Mouse (Mus musculus): ENCODE measurements around the gene Gm27027. TPM values are rescaled to one million over a fixed set of nuclear protein-coding genes. Genes with fewer than 3 reads are reported as not detected.

Gm27027 gene
- polyA plus RNA-seq, 2 experiments = 0.43 TPM; not detected in 1

- no peak for DNase-seq (ENCODE audit: low spot score)
These were observed 3.9 kb downstream of the Gm27027 start for GRCm38 (mm10) chr2:93992259-93992658.

GRCm38 (mm10) chr2:93991336-93991735 is 4.8 kb downstream of the Gm27027 start:
- Histone ChIP-seq H3K9ac (ENCODE audit: low read depth, low read length, severe bottlenecking) (no peak overlapping the region), H3K4me2 (replicated peaks; ENCODE audit: low read depth, low read length, severe bottlenecking) (no peak overlapping the region), H3K9me3 (ENCODE audit: control insufficient read depth, low read length) (no peaks in the 10 kb centered on the region), H3K4me1 (ENCODE audit: control insufficient read depth, insufficient read depth, low read length) (no peaks in the 10 kb centered on the region), H3K27me3 (ENCODE audit: control insufficient read depth, insufficient read depth, low read length) (no peaks in the 10 kb centered on the region), H3K27ac (replicated peaks; ENCODE audit: low read depth, low read length) (no peak overlapping the region), H3K36me3 (ENCODE audit: control insufficient read depth, insufficient read depth, low read length) (peaks cover 90% of the 10 kb centered on the region), H3K4me3 (replicated peaks; ENCODE audit: low read length) (no peak overlapping the region)
- TF ChIP-seq POLR2A (IDR thresholded peaks at IDR 0.05; ENCODE audit: borderline replicate concordance, extremely low read depth, insufficient read depth, insufficient read length) = no peak
- ATAC-seq (ENCODE audit: low FRiP score, low read depth) (no peak), DNase-seq (ENCODE audit: low spot score) (no peak)
- WGBS = 83% methylated on average over 3 of the region's 3 CpGs

More at GRCm38 (mm10) chr2:93992259-93992658, 3.9 kb downstream of the Gm27027 start:
- no peak overlapping the region for H3K4me2 ChIP-seq (replicated peaks; ENCODE audit: low read depth, low read length, severe bottlenecking)
- H3K27ac ChIP-seq (replicated peaks; ENCODE audit: low read depth, low read length) = no peak overlapping the region
- H3K36me3 ChIP-seq (ENCODE audit: control insufficient read depth, insufficient read depth, low read length) = peaks cover 86% of the 10 kb centered on the region
- no peak overlapping the region for H3K9ac ChIP-seq (ENCODE audit: low read depth, low read length, severe bottlenecking)
- no peak overlapping the region for H3K4me3 ChIP-seq (replicated peaks; ENCODE audit: low read length)
- WGBS = 70% methylated on average over 5 of the region's 5 CpGs
- H3K27me3 ChIP-seq (ENCODE audit: control insufficient read depth, insufficient read depth, low read length) = no peaks in the 10 kb centered on the region
- no peaks in the 10 kb centered on the region for H3K4me1 ChIP-seq (ENCODE audit: control insufficient read depth, insufficient read depth, low read length)
- ATAC-seq (ENCODE audit: low FRiP score, low read depth) = no peak
- no peak for TF ChIP-seq POLR2A (IDR thresholded peaks at IDR 0.05; ENCODE audit: borderline replicate concordance, extremely low read depth, insufficient read depth, insufficient read length)
- H3K9me3 ChIP-seq (ENCODE audit: control insufficient read depth, low read length) = no peaks in the 10 kb centered on the region

GRCm38 (mm10) chr2:93988440-93988839 is 7.7 kb downstream of the Gm27027 start:
- ATAC-seq (ENCODE audit: low FRiP score, low read depth) = no peak
- DNase-seq (ENCODE audit: low spot score) = no peak
- no peak overlapping the region for H3K27ac ChIP-seq (replicated peaks; ENCODE audit: low read depth, low read length)
- no peak for TF ChIP-seq POLR2A (IDR thresholded peaks at IDR 0.05; ENCODE audit: borderline replicate concordance, extremely low read depth, insufficient read depth, insufficient read length)
- WGBS = 99% methylated on average over 2 of the region's 2 CpGs
- H3K4me3 ChIP-seq (replicated peaks; ENCODE audit: low read length) = no peak overlapping the region
- H3K36me3 ChIP-seq (ENCODE audit: control insufficient read depth, insufficient read depth, low read length) = peaks cover 80% of the 10 kb centered on the region
- H3K4me2 ChIP-seq (replicated peaks; ENCODE audit: low read depth, low read length, severe bottlenecking) = no peak overlapping the region
- no peaks in the 10 kb centered on the region for H3K4me1 ChIP-seq (ENCODE audit: control insufficient read depth, insufficient read depth, low read length)
- no peak overlapping the region for H3K9ac ChIP-seq (ENCODE audit: low read depth, low read length, severe bottlenecking)
- H3K9me3 ChIP-seq (ENCODE audit: control insufficient read depth, low read length) = no peaks in the 10 kb centered on the region
- H3K27me3 ChIP-seq (ENCODE audit: control insufficient read depth, insufficient read depth, low read length) = no peaks in the 10 kb centered on the region

- Histone ChIP-seq H3K4me3 (replicated peaks; ENCODE audit: low read length) (no peak overlapping the region), H3K4me1 (ENCODE audit: control insufficient read depth, insufficient read depth, low read length) (no peaks in the 10 kb centered on the region), H3K27me3 (ENCODE audit: control insufficient read depth, insufficient read depth, low read length) (no peaks in the 10 kb centered on the region), H3K4me2 (replicated peaks; ENCODE audit: low read depth, low read length, severe bottlenecking) (no peak overlapping the region), H3K36me3 (ENCODE audit: control insufficient read depth, insufficient read depth, low read length) (peaks cover 64% of the 10 kb centered on the region), H3K9me3 (ENCODE audit: control insufficient read depth, low read length) (no peaks in the 10 kb centered on the region), H3K9ac (ENCODE audit: low read depth, low read length, severe bottlenecking) (no peak overlapping the region), H3K27ac (replicated peaks; ENCODE audit: low read depth, low read length) (no peak overlapping the region)
- no peak for TF ChIP-seq POLR2A (IDR thresholded peaks at IDR 0.05; ENCODE audit: borderline replicate concordance, extremely low read depth, insufficient read depth, insufficient read length)
- ATAC-seq (ENCODE audit: low FRiP score, low read depth) (no peak), DNase-seq (ENCODE audit: low spot score) (no peak)
- WGBS = 79% methylated on average over 4 of the region's 4 CpGs
These were observed 13.5 kb downstream of the Gm27027 start for GRCm38 (mm10) chr2:93982457-93983235.

GRCm38 (mm10) chr2:93979249-93980120 is 16.7 kb downstream of the Gm27027 start:
- Histone ChIP-seq H3K4me3 (replicated peaks; ENCODE audit: low read length) (no peak overlapping the region), H3K9me3 (ENCODE audit: control insufficient read depth, low read length) (no peaks in the 10 kb centered on the region), H3K9ac (ENCODE audit: low read depth, low read length, severe bottlenecking) (no peak overlapping the region), H3K4me2 (replicated peaks; ENCODE audit: low read depth, low read length, severe bottlenecking) (no peak overlapping the region), H3K36me3 (ENCODE audit: control insufficient read depth, insufficient read depth, low read length) (peaks cover 40% of the 10 kb centered on the region), H3K4me1 (ENCODE audit: control insufficient read depth, insufficient read depth, low read length) (peaks cover 8% of the 10 kb centered on the region), H3K27me3 (ENCODE audit: control insufficient read depth, insufficient read depth, low read length) (0 out of 2 replicates have a peak, but pooled peaks cover 8% of the 10 kb centered on the region), H3K27ac (replicated peaks; ENCODE audit: low read depth, low read length) (no peak overlapping the region)
- TF ChIP-seq POLR2A (IDR thresholded peaks at IDR 0.05; ENCODE audit: borderline replicate concordance, extremely low read depth, insufficient read depth, insufficient read length) = no peak
- ATAC-seq (ENCODE audit: low FRiP score, low read depth) (no peak), DNase-seq (ENCODE audit: low spot score) (no peak)
- 82% methylated on average over 7 of the region's 7 CpGs for WGBS
